18 mouse cellular contexts compared by ENCODE assay signal in genomic region chr12:76930177-76930576, GRCm38 (mm10). TPM values are rescaled to one million over a fixed set of nuclear protein-coding genes. Genes with fewer than 3 reads are reported as not detected.
DNase-seq lines count a peak whose midpoint lies in the region; ATAC-seq lines count a peak whose summit lies in the region.
"Had no signal": no experiment of that assay in that cellular context is flagged by ENCODE, and none has a peak within 500 bp of the region (broad histone marks: within the 10 kb centered on the region; RNA-seq: fewer than 3 reads in every experiment).

No protein-coding gene starts in this region.

- no peaks in the 10 kb centered on the region for H3K27me3 ChIP-seq in erythroblast, embryonic 14.5 days (ENCODE audit: control insufficient read depth)
- no peaks in the 10 kb centered on the region for H3K27me3 ChIP-seq in liver, embryonic 15.5 days
- H3K27me3 ChIP-seq in midbrain, embryonic 13.5 days: no peaks in the 10 kb centered on the region
- H3K27me3 ChIP-seq: heart, embryonic 15.5 days; hindbrain, embryonic 13.5 days; megakaryocyte, embryonic 14.5 days had no signal

- peaks cover 63% of the 10 kb centered on the region for H3K36me3 ChIP-seq in erythroblast, embryonic 14.5 days (ENCODE audit: control insufficient read depth)
- peaks cover 10% of the 10 kb centered on the region; the same call in 1 of the 2 replicates for H3K36me3 ChIP-seq in liver, embryonic 15.5 days (replicated peaks)
- peaks cover 12% of the 10 kb centered on the region for H3K36me3 ChIP-seq in midbrain, embryonic 13.5 days
- H3K36me3 ChIP-seq: heart, embryonic 15.5 days had no signal

- H3K27ac ChIP-seq in liver, embryonic 15.5 days (replicated peaks): peak overlapping the region; percentile 51; the same call in 1 of the 2 replicates
- H3K27ac ChIP-seq in midbrain, embryonic 13.5 days: no peak overlapping the region
- H3K27ac ChIP-seq: heart, embryonic 15.5 days; hindbrain, embryonic 13.5 days; kidney, postnatal 0 days had no signal

- peak overlapping the region; percentile 3 for H3K4me3 ChIP-seq in erythroblast, embryonic 14.5 days (replicated peaks)
- no peak overlapping the region for H3K4me3 ChIP-seq in liver, embryonic 15.5 days (replicated peaks)
- H3K4me3 ChIP-seq in midbrain, embryonic 13.5 days (replicated peaks): no peak overlapping the region
- H3K4me3 ChIP-seq: heart, embryonic 15.5 days; hindbrain, embryonic 13.5 days; megakaryocyte, embryonic 14.5 days had no signal

- peak overlapping the region; percentile 35 for H3K4me2 ChIP-seq in liver, embryonic 15.5 days
- H3K4me2 ChIP-seq in midbrain, embryonic 13.5 days (replicated peaks): no peak overlapping the region
- H3K4me2 ChIP-seq: heart, embryonic 15.5 days; hindbrain, embryonic 13.5 days had no signal

- H3K4me1 ChIP-seq in erythroblast, embryonic 14.5 days (ENCODE audit: control insufficient read depth): peaks cover 67% of the 10 kb centered on the region
- H3K4me1 ChIP-seq in liver, embryonic 15.5 days (replicated peaks): peaks cover 48% of the 10 kb centered on the region
- no peaks in the 10 kb centered on the region for H3K4me1 ChIP-seq in midbrain, embryonic 13.5 days (replicated peaks)

- 37% methylated on average over 6 of the region's 6 CpGs for WGBS in liver, embryonic 15.5 days (ENCODE audit: insufficient replicate concordance)
- 74% methylated on average over 6 of the region's 6 CpGs for WGBS in midbrain, embryonic 13.5 days

- H3K9ac ChIP-seq in liver, embryonic 15.5 days: no peak overlapping the region
- no peak overlapping the region for H3K9ac ChIP-seq in midbrain, embryonic 13.5 days (replicated peaks)
- H3K9ac ChIP-seq: heart, embryonic 15.5 days; hindbrain, embryonic 13.5 days had no signal

- no peaks in the 10 kb centered on the region for H3K9me3 ChIP-seq in erythroblast, embryonic 14.5 days (ENCODE audit: control insufficient read depth, low read length)
- H3K9me3 ChIP-seq in liver, embryonic 15.5 days (replicated peaks): no peaks in the 10 kb centered on the region
- H3K9me3 ChIP-seq in midbrain, embryonic 13.5 days: no peaks in the 10 kb centered on the region
- H3K9me3 ChIP-seq: heart, embryonic 15.5 days; hindbrain, embryonic 13.5 days; megakaryocyte, embryonic 14.5 days had no signal

- peak; percentile 93 for ATAC-seq in liver, embryonic 15.5 days (ENCODE audit: insufficient read depth)
- ATAC-seq in midbrain, embryonic 13.5 days: no peak
- ATAC-seq: forebrain, embryonic 16.5 days; lung, postnatal 0 days had no signal

- peak; percentile 13 to 31 for DNase-seq in spleen, postnatal 36 days (ENCODE audit: low spot score in 2 of 2)
- DNase-seq in spleen, adult 18-20 months: no peak
- no peak for DNase-seq in B cell, adult 2 months
- DNase-seq in ovary, postnatal 10 days (ENCODE audit: low spot score): no peak
- DNase-seq: cerebellum, adult 11 months; cerebellum, postnatal 36 days; heart, adult 11 months; right cerebral cortex, adult 18-20 months; thymus, adult 18-20 months had no signal

RNA-seq across cellular contexts. Expression of gene Max, which starts 31.8 kb away (rescaled TPM):
- 8.8 and 10.4 TPM in 2 replicates for polyA plus RNA-seq in erythroblast, embryonic 14.5 days (2012)
- 6.4 and 6.7 TPM in 2 replicates for polyA plus RNA-seq in liver, embryonic 15.5 days (2015; fragmentation: Nextera tagmentation; extraction: Ambion mirVana)
- polyA plus RNA-seq in midbrain, embryonic 13.5 days (2015; fragmentation: Nextera tagmentation; extraction: Ambion mirVana): 14.1 and 18.5 TPM in 2 replicates

Comparison
In these comparisons a context has a peak if more than half of its experiments do, and no peak if none do; other contexts are left out.
1. DNase-seq: peak in spleen, postnatal 36 days (2 of 2); none in spleen, adult 18-20 months (0 of 2), B cell, adult 2 months (0 of 2) and ovary, postnatal 10 days (single experiment).